Mouse (Mus musculus) hematopoietic multipotent progenitor cell, adult 10-12 weeks (in vitro differentiated cells): ENCODE results near the gene Marc1. TPM values are rescaled to one million over a fixed set of nuclear protein-coding genes. Genes with fewer than 3 reads are reported as not detected.

Experiments used
- polyA plus RNA-seq: library from polyadenylated mRNA; stranded (reverse); fragments of >175 nt; gene quantifications from 2 replicates; pipeline ENCODE4 v1.2.3, GENCODE M21; 2012; ENCODE audit warnings: low replicate concordance

The Marc1 gene
- not detected in 2 replicates for polyA plus RNA-seq

DNA sequence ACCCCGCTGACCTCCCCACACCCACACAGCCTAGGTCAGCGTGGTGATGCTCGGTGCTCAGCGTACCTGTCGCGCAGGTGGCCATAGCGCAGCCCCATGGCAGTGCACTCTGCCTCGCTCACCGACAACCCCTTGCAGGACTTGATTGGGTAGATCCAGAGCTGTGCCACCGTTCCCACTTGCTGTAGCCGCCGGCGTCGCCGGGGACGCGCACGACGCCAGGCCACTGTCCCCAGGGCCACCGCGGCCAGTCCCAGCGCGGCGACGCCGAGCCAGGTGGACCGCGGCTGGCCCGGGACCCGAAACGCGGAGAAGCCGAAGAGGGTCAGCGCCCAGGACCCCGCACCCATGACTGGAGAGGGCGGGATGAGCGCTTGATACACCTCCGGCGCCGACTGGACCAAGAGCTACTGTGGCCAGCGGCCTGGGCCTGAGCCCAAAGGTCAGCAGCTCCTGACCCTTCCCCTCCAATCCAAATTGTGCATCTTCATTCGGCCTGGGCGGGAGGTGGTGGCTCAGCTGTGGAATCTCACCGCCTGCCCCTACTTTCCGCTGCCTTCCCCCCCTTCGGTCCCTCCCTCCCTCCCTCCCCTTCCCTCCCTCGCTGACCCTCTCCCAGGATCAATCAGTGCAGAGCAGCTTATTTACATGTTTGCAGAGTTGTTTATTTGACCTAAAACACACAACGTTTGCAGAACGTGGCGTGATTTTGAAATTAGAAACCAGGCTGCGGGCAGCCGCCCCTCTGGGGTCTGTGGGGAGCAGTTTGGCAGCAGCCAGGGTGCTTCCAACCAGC, at the start of gene Marc1:
TSS of gene Marc1 (minus strand) at position 534 of the 796 bp plus-strand sequence.

DNA sequence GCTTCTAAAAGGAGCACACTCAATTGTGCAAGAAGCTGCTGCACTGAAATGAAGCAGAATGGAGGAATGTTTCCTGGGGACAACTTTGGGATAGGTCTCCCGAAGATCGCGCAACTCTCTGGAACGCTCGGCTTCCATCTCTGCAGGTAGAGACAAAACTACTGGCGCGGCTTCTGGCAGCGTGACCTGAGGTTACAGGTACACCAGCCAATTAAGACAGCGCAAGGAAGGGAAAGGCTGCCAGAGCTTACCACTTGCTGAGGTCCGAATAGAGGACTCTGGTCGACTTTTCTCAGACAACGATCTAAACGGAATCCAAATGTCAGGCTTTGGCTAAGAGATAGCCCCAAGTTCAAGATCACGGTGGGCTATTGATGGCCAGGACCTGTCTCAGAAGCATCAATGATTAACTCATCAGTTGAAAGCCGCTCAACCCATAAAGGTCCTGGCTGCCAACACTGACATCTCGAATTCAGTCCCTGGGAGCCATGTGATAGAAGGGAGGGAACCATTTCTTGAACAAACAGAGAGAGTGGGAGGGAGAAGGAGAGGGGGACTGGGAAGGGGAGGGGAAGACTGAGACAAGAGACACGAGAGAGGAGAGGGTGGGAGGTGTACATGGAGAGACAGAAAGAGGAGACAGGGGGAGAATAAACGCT, 35.1 kb upstream of the Marc1 start, which contains the start of gene Marc2:
TSS of gene Marc2 (minus strand) at position 360 of the 659 bp plus-strand sequence.

Other genes starting within 250 kb of the Marc1 start
- gene Hlx, start 78.7 kb downstream of the Marc1 start, polyA plus RNA-seq: 37.9 and 123 TPM in 2 replicates
- gene Marc2, start 35.1 kb upstream of the Marc1 start, polyA plus RNA-seq: 85.6 and 87.4 TPM in 2 replicates
- 0.16 and 0.62 TPM in 2 replicates for gene C130074G19Rik, start 71.9 kb upstream of the Marc1 start, polyA plus RNA-seq
- gene Mark1, start 188.3 kb upstream of the Marc1 start, polyA plus RNA-seq: 0.06 TPM in 1 of 2 replicates, not detected in the other